In the genomic region with DNA sequence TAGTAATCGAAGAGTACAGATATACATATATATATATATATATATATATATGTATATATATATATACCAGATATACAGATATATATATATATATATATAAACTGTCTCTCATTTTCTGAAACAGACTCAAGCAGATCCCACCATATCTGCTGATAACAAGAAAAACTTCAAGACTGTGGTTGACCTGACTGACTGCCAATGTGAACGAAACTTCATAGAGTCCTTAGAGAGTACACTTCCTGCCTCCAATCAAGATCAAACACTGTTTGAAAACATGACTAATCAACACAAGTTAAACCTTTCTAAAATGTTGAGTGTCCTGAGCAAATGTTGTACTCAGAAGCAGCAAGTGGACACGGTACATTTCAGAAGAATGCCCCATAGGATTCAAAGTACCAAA, we compare ENCODE assay signal across 39 mouse cellular contexts. TPM values are rescaled to one million over a fixed set of nuclear protein-coding genes. Genes with fewer than 3 reads are reported as not detected.
"Had no signal": no experiment of that assay in that cellular context is flagged by ENCODE, and none has a peak within 500 bp of the region (broad histone marks: within the 10 kb centered on the region; RNA-seq: fewer than 3 reads in every experiment).

No protein-coding gene starts in this region.

- H3K36me3 ChIP-seq: embryonic facial prominence, embryonic 10.5 days; embryonic facial prominence, embryonic 12.5 days; embryonic facial prominence, embryonic 13.5 days; embryonic facial prominence, embryonic 15.5 days; forebrain, embryonic 10.5 days; forebrain, embryonic 12.5 days; forebrain, embryonic 15.5 days had no signal

- ATAC-seq: forebrain, embryonic 13.5 days; forebrain, embryonic 14.5 days; forebrain, embryonic 15.5 days; forebrain, embryonic 16.5 days; forebrain, postnatal 0 days had no signal

- H3K9ac ChIP-seq: embryonic facial prominence, embryonic 12.5 days; embryonic facial prominence, embryonic 13.5 days; embryonic facial prominence, embryonic 15.5 days; forebrain, embryonic 12.5 days; forebrain, embryonic 13.5 days; forebrain, embryonic 15.5 days; forebrain, postnatal 0 days had no signal

- H3K9me3 ChIP-seq: embryonic facial prominence, embryonic 10.5 days; embryonic facial prominence, embryonic 12.5 days; embryonic facial prominence, embryonic 15.5 days; forebrain, embryonic 10.5 days; forebrain, embryonic 12.5 days; forebrain, embryonic 13.5 days; forebrain, embryonic 15.5 days had no signal

- H3K4me1 ChIP-seq: embryonic facial prominence, embryonic 10.5 days; embryonic facial prominence, embryonic 12.5 days; embryonic facial prominence, embryonic 13.5 days; embryonic facial prominence, embryonic 15.5 days; forebrain, embryonic 10.5 days; forebrain, embryonic 12.5 days; forebrain, embryonic 13.5 days; forebrain, embryonic 15.5 days had no signal

- H3K27me3 ChIP-seq: embryonic facial prominence, embryonic 12.5 days; embryonic facial prominence, embryonic 13.5 days; embryonic facial prominence, embryonic 15.5 days; forebrain, embryonic 12.5 days; forebrain, embryonic 13.5 days; forebrain, embryonic 15.5 days had no signal

- H3K4me3 ChIP-seq: embryonic facial prominence, embryonic 10.5 days; embryonic facial prominence, embryonic 12.5 days; embryonic facial prominence, embryonic 13.5 days; embryonic facial prominence, embryonic 15.5 days; erythroblast, embryonic 14.5 days; forebrain, embryonic 10.5 days; forebrain, embryonic 12.5 days; forebrain, embryonic 13.5 days; forebrain, embryonic 15.5 days; gastrocnemius, adult 2 months; heart, adult 2 months had no signal

- DNase-seq: cerebellum, adult 8-10 months; cerebellum, adult 9-10 months; cerebellum, adult 9-11 months; cerebellum, postnatal 10 days; cerebellum, postnatal 14 days; cerebellum, postnatal 25 days; cerebellum, postnatal 36 days; embryo, embryonic 11 days; forebrain, postnatal 0 days; gastrocnemius, adult 2 months; gastrocnemius, postnatal 10 days; gastrocnemius, postnatal 14 days; gastrocnemius, postnatal 25 days; gastrocnemius, postnatal 36 days; heart, adult 11 months; heart, adult 18-20 months; heart, adult 2 months had no signal

- H3K27ac ChIP-seq: embryonic facial prominence, embryonic 10.5 days; embryonic facial prominence, embryonic 12.5 days; embryonic facial prominence, embryonic 13.5 days; embryonic facial prominence, embryonic 15.5 days; forebrain, embryonic 10.5 days; forebrain, embryonic 12.5 days; forebrain, embryonic 13.5 days; forebrain, embryonic 15.5 days; gastrocnemius, adult 2 months; heart, adult 2 months had no signal

- H3K4me2 ChIP-seq: embryonic facial prominence, embryonic 12.5 days; embryonic facial prominence, embryonic 13.5 days; embryonic facial prominence, embryonic 15.5 days; forebrain, embryonic 12.5 days; forebrain, embryonic 13.5 days; forebrain, embryonic 15.5 days had no signal

RNA-seq across cellular contexts. Expression of a gene that starts 10.0 kb away (rescaled TPM):
- total RNA-seq: common myeloid progenitor, adult 5-6 weeks; forebrain, postnatal 0 days; gastrocnemius, adult 18-20 months; gastrocnemius, adult 2 months; gastrocnemius, adult 8-10 months; gastrocnemius, postnatal 10 days; gastrocnemius, postnatal 14 days; gastrocnemius, postnatal 25 days; gastrocnemius, postnatal 36 days; gastrocnemius, postnatal 4 days; granulocyte monocyte progenitor cell, adult 5-6 weeks; heart, adult 18-20 months; heart, adult 2 months had no signal
- polyA plus RNA-seq: cortical plate, adult 2 months; embryonic facial prominence, embryonic 10.5 days; embryonic facial prominence, embryonic 11.5 days; embryonic facial prominence, embryonic 12.5 days; embryonic facial prominence, embryonic 13.5 days; embryonic facial prominence, embryonic 14.5 days; embryonic facial prominence, embryonic 15.5 days; erythroblast, embryonic 14.5 days; forebrain, embryonic 10.5 days; forebrain, embryonic 11.5 days; forebrain, embryonic 12.5 days; forebrain, embryonic 13.5 days; forebrain, embryonic 14.5 days; forebrain, embryonic 15.5 days; forebrain, postnatal 0 days; frontal cortex, adult 2 months; gonadal fat pad, adult 2 months; heart, adult 2 months had no signal

RNA-seq across cellular contexts. Expression of a gene that starts 31.5 kb away (rescaled TPM):
- total RNA-seq: common myeloid progenitor, adult 5-6 weeks; forebrain, postnatal 0 days; gastrocnemius, adult 18-20 months; gastrocnemius, adult 2 months; gastrocnemius, adult 8-10 months; gastrocnemius, postnatal 10 days; gastrocnemius, postnatal 14 days; gastrocnemius, postnatal 25 days; gastrocnemius, postnatal 36 days; gastrocnemius, postnatal 4 days; granulocyte monocyte progenitor cell, adult 5-6 weeks; heart, adult 18-20 months; heart, adult 2 months had no signal
- polyA plus RNA-seq: cortical plate, adult 2 months; embryonic facial prominence, embryonic 10.5 days; embryonic facial prominence, embryonic 11.5 days; embryonic facial prominence, embryonic 12.5 days; embryonic facial prominence, embryonic 13.5 days; embryonic facial prominence, embryonic 14.5 days; embryonic facial prominence, embryonic 15.5 days; erythroblast, embryonic 14.5 days; forebrain, embryonic 10.5 days; forebrain, embryonic 11.5 days; forebrain, embryonic 12.5 days; forebrain, embryonic 13.5 days; forebrain, embryonic 14.5 days; forebrain, embryonic 15.5 days; forebrain, embryonic 16.5 days; forebrain, postnatal 0 days; frontal cortex, adult 2 months; gonadal fat pad, adult 2 months; heart, adult 2 months had no signal
